Mouse (Mus musculus): ENCODE results near the gene Dyrk1a.

The Dyrk1a gene

GRCm38 (mm10) chr16:94590977-94591376, 21.2 kb downstream of the Dyrk1a start:
- DNase-seq (ENCODE audit: low read depth): no peak

GRCm38 (mm10) chr16:94591536-94591935, 21.7 kb downstream of the Dyrk1a start:
- DNase-seq (ENCODE audit: low read depth): no peak

GRCm38 (mm10) chr16:94596633-94597032, 26.8 kb downstream of the Dyrk1a start:
- DNase-seq (ENCODE audit: low read depth): no peak

GRCm38 (mm10) chr16:94597640-94598039, 27.8 kb downstream of the Dyrk1a start:
- no peak for DNase-seq (ENCODE audit: low read depth)

GRCm38 (mm10) chr16:94599977-94600724, 30.3 kb downstream of the Dyrk1a start:
- DNase-seq (ENCODE audit: low read depth): no peak

GRCm38 (mm10) chr16:94601089-94601488, 31.3 kb downstream of the Dyrk1a start:
- no peak for DNase-seq (ENCODE audit: low read depth)

- peak; percentile 49 for DNase-seq (ENCODE audit: low read depth)
Observed at GRCm38 (mm10) chr16:94601540-94601953, 31.7 kb downstream of the Dyrk1a start.

GRCm38 (mm10) chr16:94602188-94602587, 32.4 kb downstream of the Dyrk1a start:
- DNase-seq (ENCODE audit: low read depth): no peak

- DNase-seq (ENCODE audit: low read depth): no peak
Observed at GRCm38 (mm10) chr16:94602730-94603129, 32.9 kb downstream of the Dyrk1a start.

GRCm38 (mm10) chr16:94606169-94606568, 36.4 kb downstream of the Dyrk1a start:
- no peak for DNase-seq (ENCODE audit: low read depth)

- DNase-seq (ENCODE audit: low read depth): no peak
Observed at GRCm38 (mm10) chr16:94607468-94607867, 37.7 kb downstream of the Dyrk1a start.

- DNase-seq (ENCODE audit: low read depth): no peak
Observed at GRCm38 (mm10) chr16:94608706-94609594, 39.1 kb downstream of the Dyrk1a start.

GRCm38 (mm10) chr16:94612573-94612972, 42.8 kb downstream of the Dyrk1a start:
- DNase-seq (ENCODE audit: low read depth): no peak

GRCm38 (mm10) chr16:94617255-94617654, 47.4 kb downstream of the Dyrk1a start:
- no peak for DNase-seq (ENCODE audit: low read depth)

GRCm38 (mm10) chr16:94618543-94618942, 48.7 kb downstream of the Dyrk1a start:
- DNase-seq (ENCODE audit: low read depth): no peak

- no peak for DNase-seq (ENCODE audit: low read depth)
Observed at GRCm38 (mm10) chr16:94619301-94619700, 49.5 kb downstream of the Dyrk1a start.

- no peak for DNase-seq (ENCODE audit: low read depth)
Observed at GRCm38 (mm10) chr16:94624871-94625270, 55.1 kb downstream of the Dyrk1a start.

GRCm38 (mm10) chr16:94625639-94626038, 55.8 kb downstream of the Dyrk1a start:
- DNase-seq (ENCODE audit: low read depth): no peak

- DNase-seq (ENCODE audit: low read depth): no peak
Observed at GRCm38 (mm10) chr16:94627736-94628135, 57.9 kb downstream of the Dyrk1a start.

GRCm38 (mm10) chr16:94628976-94629729, 59.3 kb downstream of the Dyrk1a start:
- DNase-seq (ENCODE audit: low read depth): no peak

- peak; percentile 45 for DNase-seq (ENCODE audit: low read depth)
Observed at GRCm38 (mm10) chr16:94631984-94632383, 62.2 kb downstream of the Dyrk1a start.

- DNase-seq (ENCODE audit: low read depth): no peak
Observed at GRCm38 (mm10) chr16:94632424-94632963, 62.7 kb downstream of the Dyrk1a start.
